Mouse (Mus musculus): ENCODE results near the gene Lrmda. TPM values are rescaled to one million over a fixed set of nuclear protein-coding genes. Genes with fewer than 3 reads are reported as not detected.

The Lrmda gene
- polyA plus RNA-seq, 1 experiment from 2014 or later = 0.20 TPM

- ATAC-seq (ENCODE audit: insufficient number of reproducible peaks, low FRiP score, low TSS enrichment, low read depth) (no peak), DNase-seq (ENCODE audit: low spot score) (no peak)
- no peaks in the 10 kb centered on the region for H3K27me3 ChIP-seq (ENCODE audit: control insufficient read depth, insufficient read depth, low read length)
- H3K4me1 ChIP-seq (ENCODE audit: control insufficient read depth, insufficient read depth, low read length) = peaks cover 16% of the 10 kb centered on the region
- H3K36me3 ChIP-seq (ENCODE audit: control insufficient read depth, insufficient read depth, low read length) = no peaks in the 10 kb centered on the region
- H3K4me3 ChIP-seq (ENCODE audit: low read depth, low read length) = no peak overlapping the region
- no peak overlapping the region for H3K27ac ChIP-seq (replicated peaks; ENCODE audit: low read depth, low read length)
- H3K9ac ChIP-seq (ENCODE audit: low read length) = no peak overlapping the region
- no peak overlapping the region for H3K4me2 ChIP-seq (ENCODE audit: low read depth, severe bottlenecking)
- no peaks in the 10 kb centered on the region for H3K9me3 ChIP-seq (ENCODE audit: control insufficient read depth, low read length)
- WGBS = 16% methylated on average over 6 of the region's 6 CpGs
These were observed 793.3 kb downstream of the Lrmda start for GRCm38 (mm10) chr14:22812824-22813223.

GRCm38 (mm10) chr14:22813389-22813788, 793.9 kb downstream of the Lrmda start:
- H3K36me3 ChIP-seq (ENCODE audit: control insufficient read depth, insufficient read depth, low read length) = no peaks in the 10 kb centered on the region
- ATAC-seq (ENCODE audit: insufficient number of reproducible peaks, low FRiP score, low TSS enrichment, low read depth) (no peak), DNase-seq (ENCODE audit: low spot score) (no peak)
- no peaks in the 10 kb centered on the region for H3K27me3 ChIP-seq (ENCODE audit: control insufficient read depth, insufficient read depth, low read length)
- 6% methylated on average over 7 of the region's 7 CpGs for WGBS
- peaks cover 13% of the 10 kb centered on the region for H3K4me1 ChIP-seq (ENCODE audit: control insufficient read depth, insufficient read depth, low read length)
- no peaks in the 10 kb centered on the region for H3K9me3 ChIP-seq (ENCODE audit: control insufficient read depth, low read length)
- H3K27ac ChIP-seq (replicated peaks; ENCODE audit: low read depth, low read length) = no peak overlapping the region
- H3K9ac ChIP-seq (ENCODE audit: low read length) = no peak overlapping the region
- no peak overlapping the region for H3K4me2 ChIP-seq (ENCODE audit: low read depth, severe bottlenecking)
- no peak overlapping the region for H3K4me3 ChIP-seq (ENCODE audit: low read depth, low read length)

GRCm38 (mm10) chr14:22814811-22815345, 795.4 kb downstream of the Lrmda start:
- ATAC-seq (ENCODE audit: insufficient number of reproducible peaks, low FRiP score, low TSS enrichment, low read depth) = no peak
- WGBS = 58% methylated on average over 9 of the region's 9 CpGs
- no peak for DNase-seq (ENCODE audit: low spot score)
- Histone ChIP-seq H3K36me3 (ENCODE audit: control insufficient read depth, insufficient read depth, low read length) (no peaks in the 10 kb centered on the region), H3K27me3 (ENCODE audit: control insufficient read depth, insufficient read depth, low read length) (no peaks in the 10 kb centered on the region), H3K4me3 (ENCODE audit: low read depth, low read length) (no peak overlapping the region), H3K4me2 (ENCODE audit: low read depth, severe bottlenecking) (no peak overlapping the region), H3K4me1 (ENCODE audit: control insufficient read depth, insufficient read depth, low read length) (peaks cover 13% of the 10 kb centered on the region), H3K9me3 (ENCODE audit: control insufficient read depth, low read length) (no peaks in the 10 kb centered on the region), H3K9ac (ENCODE audit: low read length) (no peak overlapping the region), H3K27ac (replicated peaks; ENCODE audit: low read depth, low read length) (no peak overlapping the region)

- Histone ChIP-seq H3K4me1 (ENCODE audit: control insufficient read depth, insufficient read depth, low read length) (peaks cover 13% of the 10 kb centered on the region), H3K36me3 (ENCODE audit: control insufficient read depth, insufficient read depth, low read length) (no peaks in the 10 kb centered on the region), H3K9me3 (ENCODE audit: control insufficient read depth, low read length) (no peaks in the 10 kb centered on the region), H3K9ac (ENCODE audit: low read length) (no peak overlapping the region), H3K27ac (replicated peaks; ENCODE audit: low read depth, low read length) (no peak overlapping the region), H3K27me3 (ENCODE audit: control insufficient read depth, insufficient read depth, low read length) (no peaks in the 10 kb centered on the region), H3K4me2 (ENCODE audit: low read depth, severe bottlenecking) (no peak overlapping the region), H3K4me3 (ENCODE audit: low read depth, low read length) (no peak overlapping the region)
- ATAC-seq (ENCODE audit: insufficient number of reproducible peaks, low FRiP score, low TSS enrichment, low read depth) (no peak), DNase-seq (ENCODE audit: low spot score) (peak; percentile 46)
- WGBS = 62% methylated on average over 6 of the region's 6 CpGs
These were observed 798.1 kb downstream of the Lrmda start for GRCm38 (mm10) chr14:22817346-22818201.

- ATAC-seq (ENCODE audit: insufficient number of reproducible peaks, low FRiP score, low TSS enrichment, low read depth) (no peak), DNase-seq (ENCODE audit: low spot score) (no peak)
- H3K36me3 ChIP-seq (ENCODE audit: control insufficient read depth, insufficient read depth, low read length) = no peaks in the 10 kb centered on the region
- H3K4me2 ChIP-seq (ENCODE audit: low read depth, severe bottlenecking) = no peak overlapping the region
- H3K4me3 ChIP-seq (ENCODE audit: low read depth, low read length) = no peak overlapping the region
- 69% methylated on average over 3 of the region's 3 CpGs for WGBS
- no peaks in the 10 kb centered on the region for H3K27me3 ChIP-seq (ENCODE audit: control insufficient read depth, insufficient read depth, low read length)
- H3K27ac ChIP-seq (replicated peaks; ENCODE audit: low read depth, low read length) = no peak overlapping the region
- H3K4me1 ChIP-seq (ENCODE audit: control insufficient read depth, insufficient read depth, low read length) = peaks cover 8% of the 10 kb centered on the region; the same call in 1 of the 2 replicates
- no peak overlapping the region for H3K9ac ChIP-seq (ENCODE audit: low read length)
- H3K9me3 ChIP-seq (ENCODE audit: control insufficient read depth, low read length) = no peaks in the 10 kb centered on the region
These were observed 798.7 kb downstream of the Lrmda start for GRCm38 (mm10) chr14:22818202-22818530.

GRCm38 (mm10) chr14:22822942-22823341, 803.4 kb downstream of the Lrmda start:
- DNase-seq (ENCODE audit: low spot score) = no peak
- no peaks in the 10 kb centered on the region for H3K36me3 ChIP-seq (ENCODE audit: control insufficient read depth, insufficient read depth, low read length)
- WGBS = 71% methylated on average over 3 of the region's 3 CpGs
- H3K27ac ChIP-seq (replicated peaks; ENCODE audit: low read depth, low read length) = no peak overlapping the region
- no peak for ATAC-seq (ENCODE audit: insufficient number of reproducible peaks, low FRiP score, low TSS enrichment, low read depth)
- no peak overlapping the region for H3K4me2 ChIP-seq (ENCODE audit: low read depth, severe bottlenecking)
- no peaks in the 10 kb centered on the region for H3K27me3 ChIP-seq (ENCODE audit: control insufficient read depth, insufficient read depth, low read length)
- no peaks in the 10 kb centered on the region for H3K9me3 ChIP-seq (ENCODE audit: control insufficient read depth, low read length)
- no peak overlapping the region for H3K9ac ChIP-seq (ENCODE audit: low read length)
- no peak overlapping the region for H3K4me3 ChIP-seq (ENCODE audit: low read depth, low read length)
- H3K4me1 ChIP-seq (ENCODE audit: control insufficient read depth, insufficient read depth, low read length) = no peaks in the 10 kb centered on the region

- Histone ChIP-seq H3K4me1 (ENCODE audit: control insufficient read depth, insufficient read depth, low read length) (no peaks in the 10 kb centered on the region), H3K27me3 (ENCODE audit: control insufficient read depth, insufficient read depth, low read length) (no peaks in the 10 kb centered on the region), H3K27ac (replicated peaks; ENCODE audit: low read depth, low read length) (no peak overlapping the region), H3K9me3 (ENCODE audit: control insufficient read depth, low read length) (no peaks in the 10 kb centered on the region), H3K9ac (ENCODE audit: low read length) (no peak overlapping the region), H3K4me3 (ENCODE audit: low read depth, low read length) (no peak overlapping the region), H3K36me3 (ENCODE audit: control insufficient read depth, insufficient read depth, low read length) (no peaks in the 10 kb centered on the region), H3K4me2 (ENCODE audit: low read depth, severe bottlenecking) (no peak overlapping the region)
- ATAC-seq (ENCODE audit: insufficient number of reproducible peaks, low FRiP score, low TSS enrichment, low read depth) = no peak
- WGBS = 83% methylated on average over 3 of the region's 3 CpGs
- no peak for DNase-seq (ENCODE audit: low spot score)
These were observed 807.3 kb downstream of the Lrmda start for GRCm38 (mm10) chr14:22826825-22827224.

GRCm38 (mm10) chr14:22837058-22837457, 817.5 kb downstream of the Lrmda start:
- Histone ChIP-seq H3K9me3 (ENCODE audit: control insufficient read depth, low read length) (no peaks in the 10 kb centered on the region), H3K36me3 (ENCODE audit: control insufficient read depth, insufficient read depth, low read length) (no peaks in the 10 kb centered on the region), H3K4me1 (ENCODE audit: control insufficient read depth, insufficient read depth, low read length) (no peaks in the 10 kb centered on the region), H3K27me3 (ENCODE audit: control insufficient read depth, insufficient read depth, low read length) (no peaks in the 10 kb centered on the region), H3K27ac (replicated peaks; ENCODE audit: low read depth, low read length) (no peak overlapping the region), H3K9ac (ENCODE audit: low read length) (no peak overlapping the region), H3K4me2 (ENCODE audit: low read depth, severe bottlenecking) (no peak overlapping the region), H3K4me3 (ENCODE audit: low read depth, low read length) (no peak overlapping the region)
- DNase-seq (ENCODE audit: low spot score) (no peak), ATAC-seq (ENCODE audit: insufficient number of reproducible peaks, low FRiP score, low TSS enrichment, low read depth) (no peak)
